Mouse (Mus musculus) midbrain, embryonic 15.5 days (tissue): ENCODE measurements around the gene Crmp1. TPM values are rescaled to one million over a fixed set of nuclear protein-coding genes. Genes with fewer than 3 reads are reported as not detected.

ENCODE experiments used
- ATAC-seq: fragments of 200-750 bp; cut with Nextera tagmentation; replicated peaks from 2 replicates; pipeline ENCODE4 v1.8.0; 2017; ENCODE audit warnings: moderate TSS enrichment
- H3K27ac ChIP-seq: fragments of 300-500 bp; sonication (generic); 2 replicates; pipeline ENCODE4 v1.5.1; 2015; ENCODE audit warnings: mild to moderate bottlenecking, inconsistent platforms
- H3K27me3 ChIP-seq: fragments of 300-500 bp; sonication (generic); replicated peaks from 2 replicates; pipeline ENCODE4 v1.6.1; 2015; ENCODE audit warnings: inconsistent platforms
- H3K36me3 ChIP-seq: fragments of 300-500 bp; sonication (generic); replicated peaks from 2 replicates; pipeline ENCODE4 v1.6.1; 2015; ENCODE audit warnings: inconsistent platforms
- H3K4me1 ChIP-seq: fragments of 300-500 bp; sonication (generic); 2 replicates; pipeline ENCODE4 v1.6.1; 2015; ENCODE audit warnings: inconsistent platforms
- H3K4me2 ChIP-seq: fragments of 300-500 bp; sonication (generic); 2 replicates; pipeline ENCODE4 v1.6.1; 2015; ENCODE audit warnings: inconsistent platforms, mild to moderate bottlenecking, moderate library complexity
- H3K4me3 ChIP-seq: fragments of 300-500 bp; sonication (generic); 2 replicates; pipeline ENCODE4 v1.5.1; 2015; ENCODE audit warnings: mild to moderate bottlenecking, inconsistent platforms
- H3K9ac ChIP-seq: fragments of 300-500 bp; sonication (generic); 2 replicates; pipeline ENCODE4 v1.6.1; 2015; ENCODE audit warnings: mild to moderate bottlenecking, inconsistent platforms
- H3K9me3 ChIP-seq: fragments of 300-500 bp; sonication (generic); 2 replicates; pipeline ENCODE4 v1.6.1; 2016; ENCODE audit warnings: inconsistent platforms
- WGBS: fragments of 180-500 bp; shearing (Covaris S2); methylation state at CpG from one replicate; pipeline ENCODE4 v1.1.7; 2015; ENCODE audit warnings: mixed read lengths; 5-methylcytosine and 5-hydroxymethylcytosine counted together
- polyA plus RNA-seq: library from polyadenylated mRNA; unstranded; fragments of >200 nt; fragmentation: Nextera tagmentation; extraction: Ambion mirVana; gene quantifications from 2 replicates; pipeline ENCODE4 v1.2.1, GENCODE M21; 2015

Crmp1 gene
- polyA plus RNA-seq, 1 experiment from 2014 or later, result 977 TPM

- H3K4me3 ChIP-seq, result no peak overlapping the region
- H3K4me1 ChIP-seq, result peaks cover 76% of the 10 kb centered on the region
- no peaks in the 10 kb centered on the region for H3K27me3 ChIP-seq
- whole genome bisulfite sequencing, result 69% methylated on average over 7 of the region's 7 CpGs
- ATAC-seq, result no peak
- no peaks in the 10 kb centered on the region; the same call in 1 of the 2 replicates for H3K36me3 ChIP-seq
- no peaks in the 10 kb centered on the region for H3K9me3 ChIP-seq
- no peak overlapping the region for H3K27ac ChIP-seq
- no peak overlapping the region for H3K4me2 ChIP-seq
- no peak overlapping the region for H3K9ac ChIP-seq
These were observed 15.1 kb downstream of the Crmp1 start for GRCm38 (mm10) chr5:37256823-37257222.

GRCm38 (mm10) chr5:37257243-37257642, 15.5 kb downstream of the Crmp1 start:
- H3K27me3 ChIP-seq, result no peaks in the 10 kb centered on the region
- H3K27ac ChIP-seq, result no peak overlapping the region

GRCm38 (mm10) chr5:37261734-37262133, 20.0 kb downstream of the Crmp1 start:
- Histone ChIP-seq H3K4me2 (no peak overlapping the region), H3K27ac (no peak overlapping the region), H3K4me1 (peaks cover 60% of the 10 kb centered on the region), H3K4me3 (no peak overlapping the region), H3K9ac (no peak overlapping the region), H3K9me3 (no peaks in the 10 kb centered on the region), H3K36me3 (peaks cover 14% of the 10 kb centered on the region), H3K27me3 (no peaks in the 10 kb centered on the region)
- peak; percentile 55 for ATAC-seq
- 55% methylated on average over 5 of the region's 5 CpGs for WGBS

More at GRCm38 (mm10) chr5:37257243-37257642, 15.5 kb downstream of the Crmp1 start:
- Histone ChIP-seq H3K36me3 (no peaks in the 10 kb centered on the region; the same call in 1 of the 2 replicates), H3K9ac (no peak overlapping the region), H3K9me3 (no peaks in the 10 kb centered on the region), H3K4me1 (peaks cover 75% of the 10 kb centered on the region), H3K4me2 (no peak overlapping the region), H3K4me3 (no peak overlapping the region)
- 51% methylated on average over 5 of the region's 5 CpGs for WGBS
- ATAC-seq, result no peak

- no peak overlapping the region for H3K4me3 ChIP-seq
- peaks cover 29% of the 10 kb centered on the region for H3K36me3 ChIP-seq
- no peaks in the 10 kb centered on the region for H3K27me3 ChIP-seq
- peaks cover 39% of the 10 kb centered on the region for H3K4me1 ChIP-seq
- H3K4me2 ChIP-seq, result no peak overlapping the region
- peak; percentile 30; the same call in 1 of the 2 replicates for ATAC-seq
- WGBS, result 69% methylated on average over 6 of the region's 6 CpGs
- no peaks in the 10 kb centered on the region for H3K9me3 ChIP-seq
- H3K9ac ChIP-seq, result no peak overlapping the region
- H3K27ac ChIP-seq, result 0 out of 2 replicates have a peak overlapping the region, but pooled peaks have one; percentile 15
These were observed 22.1 kb downstream of the Crmp1 start for GRCm38 (mm10) chr5:37263816-37264215.

GRCm38 (mm10) chr5:37281021-37281420, 39.3 kb downstream of the Crmp1 start:
- peaks cover 87% of the 10 kb centered on the region for H3K36me3 ChIP-seq
- H3K4me2 ChIP-seq, result no peak overlapping the region
- H3K4me3 ChIP-seq, result no peak overlapping the region
- H3K27ac ChIP-seq, result no peak overlapping the region
- 89% methylated on average over 11 of the region's 11 CpGs for WGBS
- ATAC-seq, result no peak
- no peaks in the 10 kb centered on the region for H3K27me3 ChIP-seq
- no peaks in the 10 kb centered on the region for H3K4me1 ChIP-seq
- no peak overlapping the region for H3K9ac ChIP-seq
- H3K9me3 ChIP-seq, result no peaks in the 10 kb centered on the region

- H3K27me3 ChIP-seq, result no peaks in the 10 kb centered on the region
- no peak overlapping the region for H3K4me2 ChIP-seq
- H3K36me3 ChIP-seq, result peaks cover 77% of the 10 kb centered on the region
- no peaks in the 10 kb centered on the region for H3K9me3 ChIP-seq
- no peak overlapping the region for H3K9ac ChIP-seq
- no peak overlapping the region for H3K27ac ChIP-seq
- 81% methylated on average over 3 of the region's 3 CpGs for WGBS
- ATAC-seq, result peak; percentile 44
- H3K4me3 ChIP-seq, result no peak overlapping the region
- no peaks in the 10 kb centered on the region for H3K4me1 ChIP-seq
These were observed 46.6 kb downstream of the Crmp1 start for GRCm38 (mm10) chr5:37288374-37288773.

- peak; percentile 38 for ATAC-seq
- H3K27ac ChIP-seq, result 0 out of 2 replicates have a peak overlapping the region, but pooled peaks have one; percentile 18
- H3K9me3 ChIP-seq, result no peaks in the 10 kb centered on the region
- H3K4me1 ChIP-seq, result no peaks in the 10 kb centered on the region
- WGBS, result 18% methylated on average over 3 of the region's 3 CpGs
- no peaks in the 10 kb centered on the region for H3K27me3 ChIP-seq
- H3K9ac ChIP-seq, result no peak overlapping the region
- H3K36me3 ChIP-seq, result peaks cover 68% of the 10 kb centered on the region
- H3K4me3 ChIP-seq, result no peak overlapping the region
- H3K4me2 ChIP-seq, result no peak overlapping the region
These were observed 47.5 kb downstream of the Crmp1 start for GRCm38 (mm10) chr5:37289236-37289635.

- Histone ChIP-seq H3K4me3 (no peak overlapping the region), H3K36me3 (peaks cover 56% of the 10 kb centered on the region), H3K27ac (no peak overlapping the region), H3K27me3 (no peaks in the 10 kb centered on the region), H3K9me3 (no peaks in the 10 kb centered on the region), H3K4me1 (no peaks in the 10 kb centered on the region), H3K4me2 (no peak overlapping the region), H3K9ac (no peak overlapping the region)
- 73% methylated on average over 9 of the region's 9 CpGs for WGBS
- ATAC-seq, result no peak
These were observed 49.2 kb downstream of the Crmp1 start for GRCm38 (mm10) chr5:37290983-37291382.

GRCm38 (mm10) chr5:37296717-37297116, 55.0 kb downstream of the Crmp1 start:
- no peak overlapping the region for H3K27ac ChIP-seq
- WGBS, result 73% methylated on average over 10 of the region's 10 CpGs
- H3K9me3 ChIP-seq, result no peaks in the 10 kb centered on the region
- no peak overlapping the region for H3K4me2 ChIP-seq
- H3K4me1 ChIP-seq, result no peaks in the 10 kb centered on the region
- peaks cover 6% of the 10 kb centered on the region for H3K36me3 ChIP-seq
- H3K9ac ChIP-seq, result no peak overlapping the region
- no peaks in the 10 kb centered on the region for H3K27me3 ChIP-seq
- no peak overlapping the region for H3K4me3 ChIP-seq
- no peak for ATAC-seq

GRCm38 (mm10) chr5:37298370-37298769, 56.6 kb downstream of the Crmp1 start:
- no peak overlapping the region for H3K27ac ChIP-seq
- H3K9me3 ChIP-seq, result no peaks in the 10 kb centered on the region
- no peaks in the 10 kb centered on the region for H3K27me3 ChIP-seq
- H3K36me3 ChIP-seq, result no peaks in the 10 kb centered on the region
- no peak; the same call in 1 of the 2 replicates for ATAC-seq
- 23% methylated on average over 7 of the region's 7 CpGs for WGBS
- no peak overlapping the region for H3K4me3 ChIP-seq
- no peak overlapping the region for H3K9ac ChIP-seq
- no peaks in the 10 kb centered on the region for H3K4me1 ChIP-seq
- no peak overlapping the region for H3K4me2 ChIP-seq

GRCm38 (mm10) chr5:37310026-37310425, 68.3 kb downstream of the Crmp1 start:
- 90% methylated on average over 9 of the region's 9 CpGs for WGBS
- no peak overlapping the region for H3K27ac ChIP-seq
- ATAC-seq, result no peak

GRCm38 (mm10) chr5:37312980-37313722, 71.4 kb downstream of the Crmp1 start:
- no peaks in the 10 kb centered on the region for H3K27me3 ChIP-seq
- no peaks in the 10 kb centered on the region for H3K9me3 ChIP-seq
- no peak overlapping the region for H3K9ac ChIP-seq
- 87% methylated on average over 12 of the region's 12 CpGs for WGBS
- H3K4me3 ChIP-seq, result no peak overlapping the region
- no peak overlapping the region for H3K27ac ChIP-seq
- ATAC-seq, result no peak
- H3K36me3 ChIP-seq, result peaks cover 3% of the 10 kb centered on the region; the same call in 1 of the 2 replicates
- no peak overlapping the region for H3K4me2 ChIP-seq
- H3K4me1 ChIP-seq, result no peaks in the 10 kb centered on the region

More at GRCm38 (mm10) chr5:37310026-37310425, 68.3 kb downstream of the Crmp1 start:
- Histone ChIP-seq H3K36me3 (peaks cover 3% of the 10 kb centered on the region; the same call in 1 of the 2 replicates), H3K4me2 (no peak overlapping the region), H3K4me3 (no peak overlapping the region), H3K27me3 (no peaks in the 10 kb centered on the region), H3K4me1 (no peaks in the 10 kb centered on the region), H3K9me3 (no peaks in the 10 kb centered on the region), H3K9ac (no peak overlapping the region)

- Histone ChIP-seq H3K9ac (no peak overlapping the region), H3K27me3 (no peaks in the 10 kb centered on the region), H3K4me1 (no peaks in the 10 kb centered on the region), H3K4me2 (no peak overlapping the region), H3K36me3 (peaks cover 3% of the 10 kb centered on the region; the same call in 1 of the 2 replicates), H3K4me3 (no peak overlapping the region), H3K27ac (no peak overlapping the region), H3K9me3 (no peaks in the 10 kb centered on the region)
- no peak for ATAC-seq
- WGBS, result 96% methylated on average over 6 of the region's 6 CpGs
These were observed 77.0 kb downstream of the Crmp1 start for GRCm38 (mm10) chr5:37318715-37319114.
